Mouse (Mus musculus): ENCODE data around the gene Hdac4.

Hdac4 gene

DNA sequence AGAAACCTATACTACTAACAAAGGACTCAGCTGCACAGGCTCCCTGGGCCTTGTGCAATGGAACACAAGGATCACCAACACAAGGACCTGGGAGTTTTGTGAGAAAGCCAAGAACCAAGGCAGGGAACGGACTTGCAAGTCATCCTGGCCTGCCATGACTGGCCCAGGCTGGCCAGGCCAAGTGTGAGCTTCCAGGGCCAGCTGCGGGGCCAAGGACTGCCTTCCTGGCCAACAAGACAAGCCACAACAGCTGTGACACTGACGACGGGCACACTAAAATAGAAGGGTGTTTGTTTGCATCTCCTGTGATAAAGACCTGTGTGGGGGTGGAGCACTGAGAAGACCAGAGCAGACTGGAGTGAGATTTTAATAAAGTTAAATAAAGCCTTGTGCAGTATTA lies 96.0 kb downstream of the Hdac4 start:
- DNase-seq (ENCODE audit: low spot score): no peak

DNA sequence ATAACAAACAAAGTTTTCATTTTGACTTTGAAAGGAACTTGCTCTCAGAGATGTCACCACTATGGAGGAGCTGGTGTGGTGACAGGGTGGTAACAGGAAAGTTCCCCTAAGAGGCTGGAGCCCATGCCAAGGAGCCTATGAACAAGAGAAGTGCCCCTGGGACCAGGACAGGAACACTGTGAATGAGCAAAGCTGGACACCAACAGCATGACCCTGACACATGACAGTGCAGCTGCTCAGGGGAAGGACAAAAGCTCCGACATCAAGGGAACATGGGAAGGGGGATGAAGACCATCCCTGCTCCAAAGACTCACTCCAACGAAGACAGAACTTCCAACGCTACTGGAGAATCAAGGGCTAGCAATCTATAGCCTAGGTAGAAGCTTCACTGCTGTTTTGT lies 97.0 kb downstream of the Hdac4 start:
- no peak for DNase-seq (ENCODE audit: low spot score)

DNA sequence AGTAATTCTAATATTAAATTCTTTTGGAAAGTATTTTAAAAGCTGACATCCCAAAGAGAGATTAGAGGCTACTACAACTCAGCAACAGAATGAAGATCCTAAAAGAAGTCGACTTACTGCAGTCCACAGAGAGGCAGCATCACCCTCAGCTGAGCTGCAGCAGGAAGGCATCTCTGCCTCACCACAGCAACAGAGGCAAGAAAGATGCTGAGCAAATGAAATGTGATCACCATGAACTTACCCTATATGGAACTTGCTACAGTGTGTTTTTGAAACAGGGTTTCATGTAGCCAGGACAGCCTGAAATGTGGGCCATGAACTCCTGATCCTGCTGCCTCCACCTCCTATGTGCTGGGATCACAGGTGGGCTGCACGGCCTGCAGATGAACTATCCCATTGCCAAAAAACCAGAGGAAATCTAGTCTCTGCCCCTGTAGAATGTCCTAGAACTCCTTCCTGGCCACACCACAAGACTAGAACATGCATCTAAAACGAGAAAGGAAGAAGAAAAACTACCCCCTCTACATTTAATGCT lies 98.4 kb downstream of the Hdac4 start:
- DNase-seq (ENCODE audit: low spot score): no peak

DNA sequence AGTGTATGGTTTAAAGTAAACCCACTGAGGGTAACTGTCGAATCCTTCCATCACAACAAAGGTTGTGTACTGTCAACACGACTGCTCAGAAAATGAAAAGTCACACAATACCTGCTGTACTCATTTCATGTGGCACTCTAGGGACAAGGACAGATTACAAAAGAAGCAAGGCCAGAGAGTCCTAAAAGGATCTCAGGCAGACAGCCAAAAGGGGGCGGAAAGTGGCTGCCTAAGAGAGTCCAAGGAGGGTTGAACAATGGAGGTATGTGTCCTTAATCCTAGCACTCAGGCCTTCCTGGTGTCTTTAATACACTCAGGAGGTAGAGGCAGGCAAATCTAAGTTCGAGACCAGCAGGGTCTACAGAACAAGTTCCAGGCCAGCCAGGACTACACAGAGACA lies 103.2 kb downstream of the Hdac4 start:
- no peak for DNase-seq (ENCODE audit: low spot score)

DNA sequence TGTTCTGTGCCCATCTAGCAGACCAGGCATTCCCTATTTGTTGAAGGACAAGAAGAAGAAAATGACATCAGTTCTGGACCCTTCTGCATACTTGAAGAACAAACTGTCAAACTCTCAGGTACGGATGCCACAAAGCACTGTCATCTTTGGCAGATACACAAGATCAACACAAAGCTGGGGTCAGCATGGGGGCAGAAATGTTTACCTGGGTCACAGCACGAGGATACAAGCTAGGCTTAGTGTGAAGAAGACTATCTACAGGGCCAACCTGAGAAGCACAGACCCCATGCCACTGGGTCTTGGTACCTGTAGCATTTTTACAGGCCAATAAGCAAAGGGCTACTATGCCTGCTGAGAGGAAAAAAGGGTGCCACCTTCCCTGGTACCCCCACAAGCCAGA lies 107.7 kb downstream of the Hdac4 start:
- DNase-seq (ENCODE audit: low spot score): no peak

DNA sequence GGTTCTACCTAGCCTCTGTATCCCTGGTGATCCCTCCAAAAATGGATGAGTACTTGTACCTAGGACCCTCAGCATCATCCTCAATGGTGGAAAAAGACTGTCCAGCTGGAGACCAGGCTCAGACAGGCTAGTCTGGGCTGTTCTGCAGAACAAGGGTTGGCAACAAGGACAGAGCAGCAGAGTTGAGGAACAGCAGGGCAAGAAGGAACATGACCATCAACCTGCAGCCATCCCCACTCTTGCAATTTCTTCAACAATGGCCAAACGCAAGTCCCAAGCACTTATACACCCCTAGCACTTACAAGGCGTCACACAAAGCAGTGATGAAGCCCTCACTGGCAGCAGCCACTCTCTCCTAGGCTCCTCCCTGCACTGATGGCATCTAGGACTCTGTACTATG lies 108.2 kb downstream of the Hdac4 start:
- no peak for DNase-seq (ENCODE audit: low spot score)

DNA sequence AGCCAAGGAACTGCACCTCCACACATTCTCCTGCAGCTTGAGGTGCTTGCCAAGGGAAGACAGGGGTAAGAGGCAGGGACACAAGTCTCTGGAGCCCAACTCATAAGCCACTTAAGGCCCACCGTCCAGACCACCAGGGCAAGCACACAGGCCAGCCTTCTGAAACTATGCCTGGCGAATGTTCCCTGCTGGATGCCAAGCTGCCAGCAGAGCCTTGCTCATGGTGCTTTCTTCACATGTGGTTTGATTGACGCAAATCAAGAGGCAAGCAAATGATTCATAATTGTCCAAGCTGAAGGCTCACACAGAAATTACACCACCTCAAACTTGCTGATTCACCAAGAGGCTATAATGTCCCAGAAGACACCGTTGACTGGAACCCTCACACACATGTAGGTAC lies 108.7 kb downstream of the Hdac4 start:
- no peak for DNase-seq (ENCODE audit: low spot score)

DNA sequence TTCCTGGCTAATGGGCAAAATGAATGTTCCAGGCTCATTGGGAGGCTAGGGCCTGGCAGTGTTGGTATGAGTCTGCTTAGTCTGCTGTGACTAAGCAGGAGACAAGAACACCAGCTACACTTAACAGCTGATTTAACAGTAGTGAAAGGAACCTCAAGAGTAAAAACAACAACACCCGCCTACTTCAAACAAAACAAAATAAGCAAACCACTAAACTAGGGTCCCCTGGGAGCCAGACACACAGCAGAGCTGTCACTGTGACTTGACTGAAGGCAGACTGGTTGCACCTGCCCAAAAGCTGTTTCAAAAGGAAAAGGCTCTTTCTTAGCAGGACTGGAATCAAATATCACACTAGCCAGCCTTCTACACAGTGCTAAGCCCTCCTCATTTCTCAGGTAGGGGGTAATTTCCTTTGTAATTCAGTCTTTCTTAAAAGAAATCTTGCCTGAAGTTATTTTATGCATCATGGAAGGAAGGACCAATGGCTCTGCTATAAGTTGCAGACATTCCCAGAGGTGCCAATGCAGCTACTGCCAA lies 109.2 kb downstream of the Hdac4 start:
- no peak for DNase-seq (ENCODE audit: low spot score)

DNA sequence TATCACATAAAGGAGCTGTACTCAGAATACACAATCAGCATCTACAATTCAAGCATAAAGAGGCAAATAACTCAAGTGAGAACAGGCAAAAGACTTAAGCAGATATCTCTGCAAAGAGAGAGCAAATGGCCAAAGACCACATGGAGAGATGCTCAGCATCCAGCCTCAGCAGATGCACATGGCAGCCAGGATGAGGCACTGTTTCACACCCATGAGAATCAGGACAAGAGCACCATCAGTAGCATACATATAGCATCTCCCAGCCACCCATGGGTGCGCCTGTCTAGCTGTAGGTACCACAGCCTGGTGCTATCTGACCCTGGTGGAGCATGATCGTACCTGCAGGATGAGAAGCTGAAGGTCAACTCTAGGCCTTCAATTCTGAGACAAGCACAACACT lies 110.8 kb downstream of the Hdac4 start:
- no peak for DNase-seq (ENCODE audit: low spot score)

DNA sequence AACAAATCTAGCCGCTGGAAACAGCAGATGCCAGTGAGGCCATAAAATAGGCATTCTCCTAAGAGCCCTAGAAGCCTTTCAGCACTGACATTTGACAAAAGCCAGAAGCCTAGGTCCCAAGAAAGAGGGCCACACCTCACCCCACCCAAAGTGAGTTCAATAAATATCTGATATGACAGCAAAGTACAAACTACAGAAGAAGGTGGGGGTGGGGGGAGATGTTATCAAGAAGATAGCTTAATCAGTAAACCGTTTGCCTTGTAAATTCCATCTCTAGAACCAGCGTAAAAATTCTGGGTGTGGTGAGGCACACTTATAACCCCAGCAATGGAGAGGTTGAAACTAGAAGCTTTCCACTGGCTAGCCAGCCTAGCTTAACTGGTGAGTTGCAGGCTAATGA lies 111.5 kb downstream of the Hdac4 start:
- no peak for DNase-seq (ENCODE audit: low spot score)

DNA sequence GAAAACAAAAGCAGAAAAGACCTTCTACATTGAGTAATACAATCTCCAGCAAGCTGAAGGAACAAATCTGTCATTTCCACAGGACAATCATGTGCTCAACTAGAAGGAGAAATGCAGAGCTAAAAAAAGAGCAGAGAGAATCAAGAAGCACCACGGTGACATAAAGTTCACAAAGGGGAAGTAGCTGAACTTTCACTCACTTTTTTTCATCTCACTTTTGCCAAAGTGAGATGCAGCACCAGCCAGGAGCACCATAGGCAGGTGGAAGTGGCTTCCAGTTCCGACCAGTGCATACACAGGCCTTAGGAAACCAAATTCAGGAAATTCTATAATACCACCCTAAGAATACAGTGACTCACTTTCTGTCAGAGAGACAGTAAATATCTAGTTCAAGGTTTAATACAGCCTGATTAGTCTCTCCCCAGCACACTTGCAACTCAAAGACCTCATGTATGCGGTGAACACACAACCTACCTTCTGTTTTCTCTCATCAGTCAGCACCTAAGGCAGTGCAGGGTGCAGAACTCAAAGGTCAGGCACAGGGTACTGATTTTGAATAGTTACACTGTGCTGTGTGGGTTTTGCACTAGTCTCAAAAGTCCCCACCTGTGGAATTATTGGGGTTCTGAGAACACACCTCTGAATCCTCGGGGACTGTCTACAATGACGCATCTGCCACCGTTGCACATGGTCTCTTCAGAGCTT lies 112.5 kb downstream of the Hdac4 start:
- DNase-seq (ENCODE audit: low spot score): no peak

DNA sequence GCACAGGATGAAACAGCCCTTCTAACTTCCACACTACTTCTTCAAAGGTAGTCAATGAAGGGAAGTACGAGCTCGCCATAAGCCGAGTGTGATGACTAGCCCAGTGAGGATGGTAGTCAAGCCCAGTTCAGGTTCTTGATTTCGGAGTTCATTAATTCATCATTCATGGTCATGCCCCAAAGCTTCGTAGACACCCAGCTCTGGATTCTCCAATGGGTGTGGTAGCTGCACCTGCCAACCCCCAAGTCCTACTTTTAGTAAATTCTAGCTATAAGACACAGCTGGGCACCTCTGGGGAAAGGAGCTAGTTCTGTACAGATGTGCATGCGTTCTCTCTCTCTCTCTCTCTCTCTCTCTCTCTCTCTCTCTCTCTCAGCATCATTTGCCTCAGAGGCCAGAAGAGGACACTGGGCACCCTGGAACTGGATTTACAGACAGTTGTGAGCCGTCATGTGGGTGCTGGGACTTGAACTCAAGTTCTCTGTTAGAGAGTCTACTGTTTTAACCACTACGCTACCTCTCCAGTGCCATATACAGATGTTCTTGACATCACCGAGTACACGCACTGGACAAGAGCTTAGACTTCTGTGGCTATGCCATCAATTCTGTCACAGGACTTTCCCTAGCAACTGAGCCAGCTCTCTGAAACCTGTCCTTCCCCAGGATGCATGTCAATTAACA lies 113.2 kb downstream of the Hdac4 start:
- DNase-seq (ENCODE audit: low spot score): no peak

DNA sequence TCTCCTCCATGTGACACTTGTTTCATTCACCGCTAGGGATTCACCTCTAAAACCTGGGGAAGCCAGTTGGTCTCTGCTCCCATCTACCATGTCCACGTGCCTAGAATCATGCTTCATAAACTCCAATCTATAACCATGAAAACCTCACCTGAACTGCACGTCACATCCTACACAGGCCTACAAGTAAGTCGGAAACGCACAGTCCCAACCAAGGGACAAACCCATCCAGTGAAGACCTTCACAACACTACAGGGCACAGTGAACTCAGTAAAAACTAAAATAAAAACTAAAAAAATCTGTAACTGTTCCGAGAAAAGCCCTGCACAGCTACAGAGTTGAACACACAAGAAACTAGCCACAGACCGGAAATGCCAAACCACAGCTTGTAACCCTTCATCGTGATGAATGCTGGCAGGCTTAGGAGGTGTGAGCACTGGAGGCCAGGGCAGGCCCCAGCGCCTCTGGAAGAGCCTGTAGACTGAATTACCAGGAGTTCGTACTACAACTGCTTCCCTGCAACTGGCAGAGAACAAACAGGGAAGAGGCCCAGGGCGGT lies 115.4 kb downstream of the Hdac4 start:
- peak; percentile 92 for DNase-seq (ENCODE audit: low spot score)

DNA sequence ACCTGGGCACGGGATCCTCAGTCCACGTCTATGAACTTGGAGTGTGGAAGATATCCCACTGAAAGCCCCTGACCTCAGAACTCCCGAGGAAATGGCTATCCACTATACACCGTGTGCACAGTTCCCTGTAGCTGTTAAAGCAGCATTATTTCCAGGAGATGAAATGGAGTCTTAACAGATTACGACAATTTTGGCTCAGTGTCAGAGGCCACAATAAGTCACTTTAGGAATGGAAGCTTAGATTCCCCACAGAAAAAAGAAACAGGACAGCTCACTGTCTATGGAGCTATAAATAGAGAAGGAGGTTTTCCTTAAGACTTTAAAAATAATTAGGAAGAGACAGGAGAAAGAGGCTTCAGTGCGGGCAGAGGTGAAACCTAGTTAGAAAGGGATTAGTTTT lies 120.2 kb downstream of the Hdac4 start:
- DNase-seq (ENCODE audit: low spot score): no peak

DNA sequence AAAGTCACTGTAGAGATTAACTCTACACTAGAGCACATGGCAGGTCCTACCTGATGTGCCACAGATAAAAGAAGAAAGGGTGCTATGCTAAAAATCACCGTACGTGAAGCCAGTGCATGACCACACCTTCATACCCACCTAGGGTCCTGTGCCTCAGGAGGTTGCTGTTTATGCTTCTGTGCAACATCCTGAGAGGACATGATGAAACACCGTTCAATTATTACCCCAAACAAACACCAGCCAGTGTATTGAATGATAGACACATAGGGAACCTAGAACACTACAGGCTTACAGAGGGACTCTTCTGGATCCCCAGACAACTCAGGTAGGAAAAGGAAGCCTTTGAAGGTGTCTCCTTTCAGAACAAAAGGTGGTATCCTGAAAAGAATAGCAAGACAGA lies 120.8 kb downstream of the Hdac4 start:
- no peak for DNase-seq (ENCODE audit: low spot score)

DNA sequence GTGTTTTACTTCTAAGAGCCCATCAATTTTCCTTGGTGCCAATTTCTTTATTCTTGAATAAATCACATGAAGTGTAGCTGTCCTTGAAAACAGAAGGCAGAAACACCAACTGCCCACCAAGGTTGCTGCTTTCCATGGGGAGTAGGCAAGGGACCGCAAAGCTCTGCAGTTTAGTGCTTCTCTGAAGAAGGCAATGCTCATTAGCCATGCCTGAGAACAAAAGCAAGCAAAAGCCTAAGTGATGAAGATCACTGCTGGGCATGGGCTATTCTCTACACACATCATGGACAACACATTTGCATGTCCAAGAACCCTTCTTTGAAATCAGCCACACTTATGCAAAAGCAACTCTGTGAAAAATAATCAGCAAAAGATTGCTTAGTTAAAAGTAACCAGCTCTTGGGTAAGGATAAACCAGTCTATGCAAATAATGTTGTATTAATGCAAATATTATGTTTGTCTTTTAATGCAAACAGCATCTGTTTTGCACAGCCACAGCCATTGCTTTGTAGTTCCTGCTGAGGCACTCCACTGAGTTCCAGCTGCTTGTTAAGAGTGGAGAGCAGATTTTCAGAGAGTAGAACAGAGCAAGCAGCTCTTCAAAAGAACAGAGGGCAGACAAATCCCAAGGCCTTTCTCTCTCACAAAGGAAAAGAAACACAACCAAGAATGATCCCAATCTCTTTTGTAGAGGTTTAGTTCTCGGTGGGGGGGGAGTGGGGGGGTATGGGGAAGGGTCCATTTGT lies 125.4 kb downstream of the Hdac4 start:
- no peak for DNase-seq (ENCODE audit: low spot score)

DNA sequence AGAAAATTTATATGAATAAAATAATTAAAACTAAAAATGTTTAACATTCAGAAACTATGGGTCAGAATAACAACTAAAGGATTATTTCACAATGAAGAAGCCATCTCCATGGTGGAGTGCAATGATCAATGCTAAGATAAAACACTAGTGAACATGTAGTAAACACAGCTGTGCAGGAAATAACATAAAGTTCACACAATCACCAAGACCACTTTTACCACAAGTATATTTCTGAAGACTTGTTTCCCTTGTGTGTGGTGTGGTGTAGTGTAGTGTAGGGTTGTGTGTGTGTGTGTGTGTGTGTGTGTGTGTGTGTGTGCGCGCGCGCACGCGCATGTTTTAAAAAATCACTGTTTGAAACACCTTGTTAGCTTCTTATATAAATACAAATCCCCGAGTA lies 126.0 kb downstream of the Hdac4 start:
- peak; percentile 68 for DNase-seq (ENCODE audit: low spot score)

DNA sequence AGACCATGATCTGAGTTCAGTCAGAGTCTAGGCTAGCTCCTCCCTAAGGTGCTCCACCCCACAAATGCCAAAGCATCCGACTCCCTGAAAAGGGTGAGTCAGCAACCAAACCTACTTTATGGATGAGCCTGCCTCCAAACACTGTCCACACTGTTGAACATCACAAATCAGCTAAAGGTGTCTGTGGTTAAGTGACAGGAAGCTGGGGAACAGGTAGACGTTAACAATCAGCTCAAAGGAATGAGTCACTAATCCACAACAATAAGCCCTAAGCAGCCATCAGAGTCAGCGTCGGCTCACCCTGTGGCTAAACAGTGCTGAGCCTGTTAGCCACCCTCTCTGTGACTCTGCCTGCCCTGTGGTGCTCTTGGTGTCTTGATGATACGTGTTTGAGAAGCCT lies 131.2 kb downstream of the Hdac4 start:
- DNase-seq (ENCODE audit: low spot score): peak; percentile 87

DNA sequence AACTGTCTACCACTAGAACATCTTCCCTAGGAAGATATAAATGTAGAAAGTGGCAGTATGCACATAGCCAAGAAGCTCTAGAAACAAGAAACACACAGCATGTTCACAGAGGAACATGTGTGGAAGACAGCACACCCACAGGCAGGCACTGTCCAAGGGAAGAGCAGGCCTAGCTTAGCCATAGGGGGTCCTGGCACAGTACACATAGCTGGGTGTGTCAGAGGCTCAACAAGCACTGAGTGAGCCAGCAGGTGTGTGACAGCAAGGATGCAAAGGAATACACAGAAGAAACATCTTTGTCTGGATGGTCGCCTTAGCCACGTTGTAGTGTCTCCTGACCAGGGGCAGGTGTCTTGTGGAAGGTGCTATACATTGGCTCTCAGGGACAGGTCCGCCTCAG lies 132.2 kb downstream of the Hdac4 start:
- DNase-seq (ENCODE audit: low spot score): no peak

DNA sequence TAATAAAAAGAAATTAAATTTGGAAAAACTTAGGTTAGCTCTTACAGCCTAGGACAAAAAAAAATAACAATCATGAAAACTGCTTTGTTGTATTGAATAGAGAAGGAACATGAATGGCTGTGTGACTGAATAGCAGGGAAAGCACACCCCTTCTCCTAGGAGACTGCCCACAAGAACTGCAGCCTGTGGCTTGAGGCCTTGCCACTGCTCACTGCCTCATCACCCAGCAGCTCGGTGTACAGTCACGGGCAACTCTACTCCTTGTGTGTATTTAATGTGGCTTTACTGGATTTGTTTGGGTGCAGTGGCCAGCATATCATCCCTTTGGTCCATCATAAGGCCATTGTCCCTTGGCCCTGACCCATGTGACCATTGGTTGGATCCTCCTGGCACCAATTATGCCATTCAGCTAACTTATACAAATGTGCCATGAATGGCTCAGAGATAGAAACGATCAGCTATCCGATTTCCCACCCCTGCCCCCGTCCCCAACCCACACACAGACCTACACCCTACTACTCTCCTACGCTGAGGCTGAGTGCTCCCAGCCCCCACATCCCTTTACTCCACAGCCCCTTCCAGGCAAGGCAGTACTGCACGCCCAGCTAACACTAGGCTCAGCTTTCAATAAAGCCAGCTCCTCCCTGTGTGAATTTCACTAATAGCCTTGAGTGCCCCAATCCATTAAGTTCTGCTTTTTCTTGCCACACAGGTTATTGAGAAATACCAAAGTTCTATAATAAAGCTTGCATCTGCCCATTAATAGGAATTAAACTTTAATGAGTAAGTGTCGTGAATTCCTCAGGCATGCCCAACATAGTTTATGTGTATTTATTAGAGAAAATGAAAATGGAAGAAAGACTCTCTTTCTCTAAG lies 134.1 kb downstream of the Hdac4 start:
- DNase-seq (ENCODE audit: low spot score): no peak

DNA sequence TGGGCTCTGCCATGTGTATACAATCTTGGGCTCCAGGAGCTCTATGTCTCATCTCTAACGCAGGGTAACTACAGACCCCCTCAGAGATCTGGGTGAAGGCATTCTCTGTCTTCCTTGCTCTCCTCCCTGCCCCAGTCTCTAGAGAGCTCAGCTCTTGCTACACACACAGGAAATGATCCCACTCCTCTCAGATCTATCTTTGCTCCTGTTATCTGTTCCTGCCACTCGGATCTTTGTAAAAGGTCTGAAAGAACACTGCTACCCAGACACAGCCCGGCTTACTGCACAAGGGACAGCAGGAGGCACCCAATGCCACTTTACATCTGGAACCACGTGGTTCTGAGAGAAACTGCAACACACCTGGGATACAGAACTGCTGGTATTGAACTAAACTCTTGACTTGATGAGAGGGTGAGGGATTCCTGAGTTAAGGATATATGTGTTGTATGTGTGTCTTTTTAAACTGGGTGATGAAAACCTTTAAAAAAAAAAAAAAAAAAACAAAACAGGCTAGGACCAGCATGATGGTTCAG lies 134.9 kb downstream of the Hdac4 start:
- no peak for DNase-seq (ENCODE audit: low spot score)
